Mouse (Mus musculus): Measurements from ENCODE around the gene Qsox1.
A peak's percentile ranks its signal among the peaks of the same experiment; 100 is the strongest.

Gene Qsox1

GRCm38 (mm10) chr1:155812581-155813499 is at the start of gene Qsox1:
TSS of gene Qsox1 (minus strand) at chr1:155812889.
- H3K36me3 ChIP-seq (ENCODE audit: insufficient read depth, low read length) = no peaks in the 10 kb centered on the region
- no peak for TF ChIP-seq NANOG (IDR thresholded peaks at IDR 0.05; ENCODE audit: borderline replicate concordance, low read length)
- TF ChIP-seq POU5F1 (IDR thresholded peaks at IDR 0.05; ENCODE audit: borderline replicate concordance, low read length) = no peak
- TF ChIP-seq CTCF (conservative IDR thresholded peaks at IDR 0.05; ENCODE audit: low read length) = no peak
- no peaks in the 10 kb centered on the region for H3K9me3 ChIP-seq (ENCODE audit: low read length)

GRCm38 (mm10) chr1:155854926-155855702 is 42.4 kb upstream of the Qsox1 start:
- H3K27me3 ChIP-seq (ENCODE audit: insufficient read depth, low read length) = no peaks in the 10 kb centered on the region
- no peak overlapping the region for H3K4me3 ChIP-seq (replicated peaks; ENCODE audit: low read length)
- TF ChIP-seq NANOG (IDR thresholded peaks at IDR 0.05; ENCODE audit: borderline replicate concordance, low read length) (no peak), POU5F1 (IDR thresholded peaks at IDR 0.05; ENCODE audit: borderline replicate concordance, low read length) (no peak), CTCF (conservative IDR thresholded peaks at IDR 0.05; ENCODE audit: low read length) (no peak)
- H3K4me1 ChIP-seq (replicated peaks; ENCODE audit: low read depth, low read length) = no peaks in the 10 kb centered on the region
- peaks cover 11% of the 10 kb centered on the region; the same call in 1 of the 2 replicates for H3K36me3 ChIP-seq (ENCODE audit: insufficient read depth, low read length)
- H3K9me3 ChIP-seq (ENCODE audit: low read length) = no peaks in the 10 kb centered on the region

More at GRCm38 (mm10) chr1:155812581-155813499, at the start of gene Qsox1:
- Histone ChIP-seq H3K27me3 (ENCODE audit: insufficient read depth, low read length) (peaks cover 36% of the 10 kb centered on the region), H3K4me3 (replicated peaks; ENCODE audit: low read length) (peak within 1 kb of the TSS; percentile 90), H3K4me1 (replicated peaks; ENCODE audit: low read depth, low read length) (peaks cover 18% of the 10 kb centered on the region)

GRCm38 (mm10) chr1:155853009-155853408 is 40.3 kb upstream of the Qsox1 start:
- no peak for TF ChIP-seq CTCF (conservative IDR thresholded peaks at IDR 0.05; ENCODE audit: low read length)
- TF ChIP-seq POU5F1 (IDR thresholded peaks at IDR 0.05; ENCODE audit: borderline replicate concordance, low read length) = no peak
- no peak for TF ChIP-seq NANOG (IDR thresholded peaks at IDR 0.05; ENCODE audit: borderline replicate concordance, low read length)
- Histone ChIP-seq H3K9me3 (ENCODE audit: low read length) (no peaks in the 10 kb centered on the region), H3K4me3 (replicated peaks; ENCODE audit: low read length) (no peak overlapping the region), H3K36me3 (ENCODE audit: insufficient read depth, low read length) (peaks cover 9% of the 10 kb centered on the region; the same call in 1 of the 2 replicates), H3K4me1 (replicated peaks; ENCODE audit: low read depth, low read length) (no peaks in the 10 kb centered on the region), H3K27me3 (ENCODE audit: insufficient read depth, low read length) (no peaks in the 10 kb centered on the region)

GRCm38 (mm10) chr1:155844235-155844634 is 31.5 kb upstream of the Qsox1 start:
- no peaks in the 10 kb centered on the region for H3K9me3 ChIP-seq (ENCODE audit: low read length)
- H3K4me3 ChIP-seq (replicated peaks; ENCODE audit: low read length) = no peak overlapping the region
- peaks cover 18% of the 10 kb centered on the region for H3K36me3 ChIP-seq (ENCODE audit: insufficient read depth, low read length)
- no peaks in the 10 kb centered on the region for H3K27me3 ChIP-seq (ENCODE audit: insufficient read depth, low read length)
- 0 out of 2 replicates have a peak, but pooled peaks cover 3% of the 10 kb centered on the region for H3K4me1 ChIP-seq (replicated peaks; ENCODE audit: low read depth, low read length)
- TF ChIP-seq POU5F1 (IDR thresholded peaks at IDR 0.05; ENCODE audit: borderline replicate concordance, low read length) (no peak), NANOG (IDR thresholded peaks at IDR 0.05; ENCODE audit: borderline replicate concordance, low read length) (no peak), CTCF (conservative IDR thresholded peaks at IDR 0.05; ENCODE audit: low read length) (no peak)

GRCm38 (mm10) chr1:155843538-155843937 is 30.8 kb upstream of the Qsox1 start:
- TF ChIP-seq CTCF (conservative IDR thresholded peaks at IDR 0.05; ENCODE audit: low read length) = no peak
- no peak for TF ChIP-seq NANOG (IDR thresholded peaks at IDR 0.05; ENCODE audit: borderline replicate concordance, low read length)
- TF ChIP-seq POU5F1 (IDR thresholded peaks at IDR 0.05; ENCODE audit: borderline replicate concordance, low read length) = no peak
- no peak overlapping the region for H3K4me3 ChIP-seq (replicated peaks; ENCODE audit: low read length)
- no peaks in the 10 kb centered on the region for H3K9me3 ChIP-seq (ENCODE audit: low read length)
- H3K4me1 ChIP-seq (replicated peaks; ENCODE audit: low read depth, low read length) = 0 out of 2 replicates have a peak, but pooled peaks cover 3% of the 10 kb centered on the region
- no peaks in the 10 kb centered on the region for H3K27me3 ChIP-seq (ENCODE audit: insufficient read depth, low read length)
- H3K36me3 ChIP-seq (ENCODE audit: insufficient read depth, low read length) = peaks cover 18% of the 10 kb centered on the region

DNA sequence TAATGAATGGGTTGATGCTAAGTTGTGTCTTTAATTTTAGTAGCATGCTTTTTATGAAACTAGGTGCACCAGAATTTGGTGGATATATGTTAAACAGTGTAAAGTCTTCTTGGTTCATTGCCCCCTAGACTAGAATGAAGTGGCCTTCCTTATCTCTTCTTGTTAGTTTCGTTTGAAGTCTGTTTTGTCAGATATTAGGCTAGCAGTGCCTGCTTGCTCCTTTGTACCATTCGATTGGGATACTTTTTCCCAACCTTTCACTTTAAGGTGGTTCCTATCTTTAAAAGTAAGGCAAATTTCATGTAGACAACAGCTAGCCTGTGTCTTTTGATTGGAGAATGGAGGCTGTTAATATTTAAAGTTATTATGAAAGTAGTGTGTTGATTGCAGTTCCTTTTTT is 23.0 kb upstream of the Qsox1 start:
- Histone ChIP-seq H3K4me3 (replicated peaks; ENCODE audit: low read length) (no peak overlapping the region), H3K4me1 (replicated peaks; ENCODE audit: low read depth, low read length) (no peaks in the 10 kb centered on the region), H3K27me3 (ENCODE audit: insufficient read depth, low read length) (no peaks in the 10 kb centered on the region), H3K36me3 (ENCODE audit: insufficient read depth, low read length) (no peaks in the 10 kb centered on the region), H3K9me3 (ENCODE audit: low read length) (no peaks in the 10 kb centered on the region)
- TF ChIP-seq NANOG (IDR thresholded peaks at IDR 0.05; ENCODE audit: borderline replicate concordance, low read length) (no peak), CTCF (conservative IDR thresholded peaks at IDR 0.05; ENCODE audit: low read length) (no peak), POU5F1 (IDR thresholded peaks at IDR 0.05; ENCODE audit: borderline replicate concordance, low read length) (no peak)

- Histone ChIP-seq H3K4me1 (replicated peaks; ENCODE audit: low read depth, low read length) (no peaks in the 10 kb centered on the region), H3K9me3 (ENCODE audit: low read length) (no peaks in the 10 kb centered on the region), H3K4me3 (replicated peaks; ENCODE audit: low read length) (no peak overlapping the region), H3K27me3 (ENCODE audit: insufficient read depth, low read length) (no peaks in the 10 kb centered on the region), H3K36me3 (ENCODE audit: insufficient read depth, low read length) (no peaks in the 10 kb centered on the region)
- no peak for TF ChIP-seq POU5F1 (IDR thresholded peaks at IDR 0.05; ENCODE audit: borderline replicate concordance, low read length)
Observed at GRCm38 (mm10) chr1:155833610-155834009, 20.9 kb upstream of the Qsox1 start.

- TF ChIP-seq CTCF (conservative IDR thresholded peaks at IDR 0.05; ENCODE audit: low read length) (no peak), POU5F1 (IDR thresholded peaks at IDR 0.05; ENCODE audit: borderline replicate concordance, low read length) (no peak), NANOG (IDR thresholded peaks at IDR 0.05; ENCODE audit: borderline replicate concordance, low read length) (no peak)
- Histone ChIP-seq H3K4me1 (replicated peaks; ENCODE audit: low read depth, low read length) (peaks cover 16% of the 10 kb centered on the region), H3K4me3 (replicated peaks; ENCODE audit: low read length) (no peak overlapping the region), H3K9me3 (ENCODE audit: low read length) (no peaks in the 10 kb centered on the region), H3K27me3 (ENCODE audit: insufficient read depth, low read length) (no peaks in the 10 kb centered on the region), H3K36me3 (ENCODE audit: insufficient read depth, low read length) (no peaks in the 10 kb centered on the region)
Observed at GRCm38 (mm10) chr1:155831958-155832357, 19.3 kb upstream of the Qsox1 start.
